Mouse (Mus musculus) lung, embryonic 16.5 days (tissue): ENCODE data around the gene Clasp1. TPM values are rescaled to one million over a fixed set of nuclear protein-coding genes. Genes with fewer than 3 reads are reported as not detected.

Experiments
- ATAC-seq: fragments of 200-750 bp; cut with Nextera tagmentation; 2 replicates; pipeline ENCODE4 v1.8.0; 2017; ENCODE audit warnings: low read depth, mild to moderate bottlenecking, moderate library complexity
- H3K27ac ChIP-seq: fragments of 300-500 bp; sonication (generic); 2 replicates; pipeline ENCODE4 v1.5.1; 2014; ENCODE audit warnings: mild to moderate bottlenecking, control low read depth, low read length
- H3K27me3 ChIP-seq: fragments of 300-500 bp; sonication (generic); 2 replicates; pipeline ENCODE4 v1.6.1; 2014; ENCODE audit warnings: low read depth, low read length, mixed read lengths; ENCODE audit not compliant: control insufficient read depth, insufficient read depth
- H3K36me3 ChIP-seq: fragments of 300-500 bp; sonication (generic); 2 replicates; pipeline ENCODE4 v1.6.1; 2014; ENCODE audit warnings: low read length; ENCODE audit not compliant: control insufficient read depth, insufficient read depth
- H3K4me1 ChIP-seq: fragments of 300-500 bp; sonication (generic); replicated peaks from 2 replicates; pipeline ENCODE4 v1.6.1; 2014; ENCODE audit warnings: low read length, mixed read lengths; ENCODE audit not compliant: control insufficient read depth, insufficient read depth
- H3K4me2 ChIP-seq: fragments of 300-500 bp; sonication (generic); 2 replicates; pipeline ENCODE4 v1.6.1; 2014; ENCODE audit warnings: low read depth, low read length, control low read depth
- H3K4me3 ChIP-seq: fragments of 300-500 bp; sonication (generic); 2 replicates; pipeline ENCODE4 v1.5.1; 2014; ENCODE audit warnings: mild to moderate bottlenecking, low read length, control low read depth
- H3K9ac ChIP-seq: fragments of 300-500 bp; sonication (generic); 2 replicates; pipeline ENCODE4 v1.6.1; 2014; ENCODE audit warnings: low read length, control low read depth
- H3K9me3 ChIP-seq: fragments of 300-500 bp; sonication (generic); 2 replicates; pipeline ENCODE4 v1.6.1; 2016; ENCODE audit warnings: low read length; ENCODE audit not compliant: control insufficient read depth
- WGBS: fragments of 180-500 bp; shearing (Covaris S2); extraction: QIAGEN DNeasy Blood & Tissue Kit; methylation state at CpG from one replicate; pipeline ENCODE4 v1.1.7; 2014; 5-methylcytosine and 5-hydroxymethylcytosine counted together
- polyA plus RNA-seq: library from polyadenylated mRNA; unstranded; fragments of >200 nt; fragmentation: Nextera tagmentation; extraction: Ambion mirVana; gene quantifications from 2 replicates; pipeline ENCODE4 v1.2.1, GENCODE M21; 2015

Clasp1 gene
- polyA plus RNA-seq, 1 experiment from 2014 or later: 37.6 TPM

DNA sequence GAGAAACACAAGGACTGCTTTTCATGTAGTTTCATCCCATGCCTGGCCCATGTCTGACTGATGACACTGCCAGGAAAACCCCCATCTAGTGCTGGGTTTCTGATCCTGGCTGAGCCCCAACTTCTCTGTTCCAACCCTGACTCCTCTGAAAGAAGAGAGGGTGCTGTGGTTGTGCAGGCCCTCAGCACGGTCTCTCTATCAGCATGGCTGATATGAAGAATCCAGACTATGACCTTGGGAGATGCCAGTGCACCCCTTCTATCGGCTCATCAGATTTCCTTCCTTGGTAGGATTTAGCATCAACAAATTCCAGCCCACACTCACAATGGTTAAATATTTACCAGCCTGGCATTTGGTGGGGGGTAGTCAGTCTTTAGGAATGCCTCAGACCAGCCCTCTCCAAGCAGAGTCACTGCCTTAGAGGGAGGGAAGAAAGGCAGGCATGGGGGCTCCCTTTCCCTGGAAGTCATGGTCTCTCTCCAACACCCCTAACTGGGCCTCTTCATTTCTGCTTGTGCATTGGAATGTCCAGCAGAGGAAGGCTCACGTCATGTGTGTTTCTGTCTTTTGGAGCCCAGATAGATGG is 272.1 kb downstream of the Clasp1 start:
- Histone ChIP-seq H3K36me3 (no peaks in the 10 kb centered on the region), H3K27me3 (no peaks in the 10 kb centered on the region), H3K4me2 (no peak overlapping the region), H3K4me1 (peaks cover 7% of the 10 kb centered on the region; the same call in 1 of the 2 replicates), H3K27ac (no peak overlapping the region), H3K9me3 (no peaks in the 10 kb centered on the region), H3K9ac (no peak overlapping the region), H3K4me3 (no peak overlapping the region)
- WGBS: 22% methylated on average over 3 of the region's 3 CpGs
- ATAC-seq: peak; percentile 59; the same call in 1 of the 2 replicates

Other genes starting within 250 kb of the Clasp1 start
- gene Gm29106, start 212.5 kb upstream of the Clasp1 start, polyA plus RNA-seq: 0.11 TPM in 1 of 2 replicates, not detected in the other
- 266 and 312 TPM in 2 replicates for gene Tsn, start 77.3 kb upstream of the Clasp1 start, polyA plus RNA-seq
- gene Nifk, start 67.2 kb upstream of the Clasp1 start, polyA plus RNA-seq: 62.6 and 67.3 TPM in 2 replicates
- 0.90 and 2.1 TPM in 2 replicates for gene Tfcp2l1, start 238.9 kb downstream of the Clasp1 start, polyA plus RNA-seq